Mouse (Mus musculus) CD4-positive, CD25-positive, alpha-beta regulatory T cell, adult 4 months (primary cell): Measurements from ENCODE around the gene a. TPM values are rescaled to one million over a fixed set of nuclear protein-coding genes. Genes with fewer than 3 reads are reported as not detected.

ENCODE experiments used
- ATAC-seq: one replicate; pipeline ENCODE4 v1.8.0; 2017
- polyA plus RNA-seq, 2 experiments: library from polyadenylated mRNA; unstranded; fragments of 100-300 nt; shearing (Covaris generic); gene quantifications; one replicate each; pipeline ENCODE4 v1.2.1; 2017

Gene a
- polyA plus RNA-seq, 2 experiments from 2014 or later, result not detected

DNA sequence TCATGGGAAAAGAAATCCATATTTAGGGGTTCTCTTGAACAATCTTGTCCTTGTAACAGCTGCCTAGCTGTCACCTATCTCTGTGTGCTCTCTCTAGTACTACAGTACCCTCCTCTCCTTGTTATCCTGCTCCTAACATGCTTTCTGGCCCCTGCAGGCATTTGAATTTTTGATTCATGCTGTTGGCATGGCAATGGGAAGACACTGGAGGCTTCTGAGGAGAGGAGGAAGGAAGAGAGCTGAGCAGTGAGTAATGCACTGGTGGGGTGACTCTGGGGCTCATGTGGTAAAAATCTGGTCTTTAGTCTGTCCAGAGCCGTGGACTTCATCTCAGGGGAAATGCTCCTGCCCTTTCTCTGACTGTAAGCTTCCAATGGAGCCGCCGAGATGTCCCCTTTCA, 5.9 kb upstream of the a start:
- ATAC-seq, result no peak

GRCm38 (mm10) chr2:154786187-154786586, 5.0 kb upstream of the a start:
- ATAC-seq, result no peak

DNA sequence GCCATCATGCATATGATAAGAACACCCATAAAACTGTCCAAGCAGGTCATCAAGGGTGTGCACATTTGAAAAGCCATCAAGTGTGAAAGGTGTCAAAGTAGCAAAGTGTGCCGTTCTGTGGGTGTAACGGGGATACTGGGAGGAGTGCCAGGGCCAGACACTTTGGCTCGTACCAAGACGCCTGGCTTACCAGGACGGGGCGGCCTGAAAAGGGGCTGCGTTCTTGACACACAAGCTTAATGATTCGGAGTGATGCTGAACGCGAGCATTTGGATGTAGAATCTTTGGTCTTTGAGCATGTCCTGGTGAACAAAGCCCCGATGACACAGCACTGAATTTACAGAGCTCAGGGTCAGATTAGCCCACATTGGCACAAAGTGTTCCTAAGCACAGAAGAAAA, 4.4 kb upstream of the a start:
- no peak for ATAC-seq

DNA sequence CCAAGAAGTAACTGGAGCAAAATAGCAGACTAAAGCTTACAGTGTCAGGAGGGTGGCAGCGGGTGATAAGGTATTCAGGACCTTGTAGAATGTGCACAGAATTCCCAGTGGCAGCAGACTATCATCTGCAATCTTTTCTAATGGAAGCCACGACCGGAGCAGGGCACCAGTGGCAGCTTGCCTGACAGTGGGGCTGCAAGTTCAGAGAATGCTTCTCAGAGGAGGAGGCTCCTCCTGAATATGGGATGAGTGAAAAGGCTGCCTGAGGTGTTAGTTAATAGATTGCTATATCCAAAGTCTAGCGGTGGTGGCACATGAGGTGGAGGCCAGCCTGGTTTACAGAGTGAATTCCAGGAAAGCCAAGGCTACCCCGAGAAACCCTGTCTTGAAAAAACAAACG, 1.8 kb upstream of the a start:
- no peak for ATAC-seq

GRCm38 (mm10) chr2:154789977-154790655, 1.1 kb upstream of the a start:
- no peak for ATAC-seq

GRCm38 (mm10) chr2:154791661-154792642, 750 bp downstream of the a start:
- peak; percentile 19 for ATAC-seq

GRCm38 (mm10) chr2:154803372-154803771, 12.2 kb downstream of the a start:
- ATAC-seq, result no peak

DNA sequence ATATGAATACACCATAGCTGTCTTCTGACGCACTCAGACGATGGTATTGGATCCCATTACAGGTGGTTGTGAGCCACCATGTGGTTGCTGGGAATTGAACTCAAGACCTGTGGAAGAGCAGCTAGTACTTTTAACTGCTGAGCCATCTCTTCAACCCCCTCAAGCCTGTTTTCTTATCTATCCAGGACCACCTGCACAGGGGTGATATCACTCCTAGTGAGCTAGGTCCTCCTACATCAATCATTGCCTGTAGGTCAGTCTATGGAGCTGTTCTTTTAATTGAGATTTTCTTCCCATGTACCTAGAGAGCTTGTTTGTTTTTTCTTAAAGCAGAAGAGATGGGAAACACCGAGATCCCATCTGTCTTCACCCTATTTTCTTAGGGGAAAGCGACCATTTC, 12.6 kb downstream of the a start:
- no peak for ATAC-seq

DNA sequence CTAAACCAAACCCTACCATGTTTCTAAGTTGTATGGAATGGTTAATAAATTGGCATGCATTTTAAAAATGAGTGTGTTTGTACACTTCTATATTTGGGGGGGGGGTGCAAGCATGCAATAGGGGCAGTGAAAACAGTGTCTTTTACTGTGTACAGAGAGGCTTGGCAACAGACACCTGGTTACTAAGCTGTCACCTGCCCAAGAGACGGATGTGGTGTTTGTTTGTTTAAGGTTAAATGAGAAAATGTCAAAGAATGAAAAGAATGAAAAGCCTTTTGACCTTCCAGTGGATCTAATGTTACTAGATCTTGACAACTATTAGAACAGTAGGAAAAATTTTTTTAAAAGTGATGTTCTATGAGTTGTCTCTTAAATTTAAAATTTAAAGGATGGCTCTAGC, 16.5 kb downstream of the a start:
- peak; percentile 53 for ATAC-seq

DNA sequence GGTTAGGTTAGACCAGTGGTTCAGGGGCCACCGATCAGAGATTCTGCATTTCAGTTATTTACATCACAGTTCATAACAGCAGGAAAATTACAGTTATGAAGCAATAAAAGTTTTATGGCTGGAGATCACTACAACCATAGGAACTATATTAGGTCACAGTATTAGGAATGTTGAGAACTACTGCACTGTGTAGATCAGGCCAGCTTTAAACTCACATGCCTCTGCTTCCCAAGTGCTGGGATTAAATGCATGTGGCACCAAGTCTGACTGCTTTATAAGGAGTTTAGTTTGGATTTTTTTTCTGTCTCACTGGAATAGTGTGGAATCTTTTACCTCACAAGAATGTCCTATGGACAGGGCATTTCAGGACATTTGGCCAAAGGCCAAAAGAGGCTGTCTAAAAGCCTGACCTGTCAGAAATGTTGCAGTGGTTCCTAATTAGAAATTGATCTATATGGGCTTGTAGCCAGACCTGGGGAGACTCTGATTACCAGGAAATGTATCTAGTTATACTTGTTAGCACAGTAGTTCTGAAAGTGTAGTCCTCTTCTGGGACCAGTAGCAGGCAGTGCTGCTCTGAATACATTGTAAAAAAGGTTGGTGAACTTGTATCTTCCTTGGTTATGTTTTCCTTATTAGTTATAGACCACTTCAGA, 18.0 kb downstream of the a start:
- ATAC-seq, result no peak

GRCm38 (mm10) chr2:154810821-154811220, 19.6 kb downstream of the a start:
- ATAC-seq, result no peak

- no peak for ATAC-seq
Measured at GRCm38 (mm10) chr2:154813426-154813825, 22.2 kb downstream of the a start.

DNA sequence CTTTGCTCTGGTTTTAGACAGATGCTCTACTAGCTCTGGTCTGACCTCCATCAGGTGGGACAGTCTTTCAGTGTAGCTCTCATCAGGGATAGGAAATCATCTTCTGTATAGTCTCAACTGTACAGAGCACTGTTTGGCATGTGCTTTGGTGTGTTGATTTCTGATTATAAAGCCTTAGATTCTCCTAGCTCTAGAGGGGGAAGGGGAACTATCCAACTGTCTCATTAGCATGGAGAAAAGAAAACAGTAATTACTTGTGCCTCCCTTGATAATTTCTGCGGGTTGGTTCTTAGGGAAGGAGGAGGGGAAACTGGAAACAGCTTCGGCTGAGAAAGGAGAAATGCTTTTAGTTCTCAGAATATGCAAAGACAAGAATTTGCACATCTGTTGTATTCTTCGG, 25.9 kb downstream of the a start:
- ATAC-seq, result no peak

DNA sequence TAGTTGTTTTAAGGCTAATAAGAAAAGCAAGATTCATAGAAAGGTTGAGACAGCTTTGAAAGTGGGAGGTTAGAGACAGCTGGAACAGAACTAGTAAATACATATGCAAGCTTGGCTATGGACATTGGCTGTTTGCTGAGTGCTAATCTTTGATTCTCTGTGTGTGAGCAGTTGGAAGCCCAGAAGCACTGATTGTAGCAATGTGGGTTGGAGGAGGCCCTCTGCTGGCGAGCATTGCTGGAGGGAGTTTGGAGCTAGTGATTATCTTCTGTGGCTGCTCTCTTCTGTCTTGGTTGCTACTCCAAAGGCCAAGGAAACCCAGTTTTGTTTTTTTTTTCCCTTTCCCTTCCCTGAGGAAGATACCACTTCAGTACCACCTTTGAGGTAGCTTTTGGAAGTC, 26.6 kb downstream of the a start:
- ATAC-seq, result no peak

GRCm38 (mm10) chr2:154818599-154818998, 27.4 kb downstream of the a start:
- ATAC-seq, result no peak

DNA sequence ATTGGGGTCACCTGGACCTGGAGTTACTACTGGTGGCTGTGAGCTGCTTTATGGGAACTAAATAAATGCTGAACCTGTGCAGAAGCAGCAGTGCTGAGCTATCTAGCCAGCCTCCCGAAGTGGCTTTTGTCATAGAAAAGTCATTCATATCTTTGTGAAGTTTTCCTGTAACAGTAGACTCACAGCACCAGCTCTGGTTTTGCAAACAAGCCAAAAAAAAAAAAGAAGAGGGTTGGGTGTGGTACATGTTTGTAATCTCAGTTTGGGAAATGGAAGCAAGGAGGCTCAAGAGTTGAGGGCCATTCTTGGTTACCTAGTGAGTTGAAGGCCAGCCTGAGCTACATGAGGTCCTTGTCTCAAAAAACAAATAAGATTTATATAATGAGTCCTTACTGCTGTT, 29.1 kb downstream of the a start:
- no peak for ATAC-seq

DNA sequence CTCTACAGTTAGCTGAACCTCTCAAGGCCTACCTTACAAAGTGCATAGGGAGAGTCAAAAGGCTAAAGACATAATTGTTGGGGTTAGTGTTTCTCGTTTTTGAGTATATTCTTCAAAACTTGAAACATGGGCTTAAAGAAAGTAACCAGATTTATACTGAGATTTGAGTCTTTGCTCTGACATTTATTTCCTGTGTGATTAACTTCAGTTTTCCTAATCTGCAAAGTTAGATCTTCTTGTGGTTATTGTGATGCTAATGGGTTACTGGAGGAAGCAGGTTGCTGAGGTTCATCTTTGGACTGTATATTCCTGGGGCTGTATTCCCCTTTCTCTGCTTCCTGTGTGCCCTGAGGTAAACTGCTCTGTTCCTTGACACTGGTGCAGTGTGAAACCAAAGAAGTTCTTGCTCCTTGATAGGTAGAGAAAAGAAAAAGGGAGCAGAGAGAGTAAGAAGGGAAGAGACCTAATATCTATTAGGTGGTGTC, 34.9 kb downstream of the a start:
- ATAC-seq, result peak; percentile 65

DNA sequence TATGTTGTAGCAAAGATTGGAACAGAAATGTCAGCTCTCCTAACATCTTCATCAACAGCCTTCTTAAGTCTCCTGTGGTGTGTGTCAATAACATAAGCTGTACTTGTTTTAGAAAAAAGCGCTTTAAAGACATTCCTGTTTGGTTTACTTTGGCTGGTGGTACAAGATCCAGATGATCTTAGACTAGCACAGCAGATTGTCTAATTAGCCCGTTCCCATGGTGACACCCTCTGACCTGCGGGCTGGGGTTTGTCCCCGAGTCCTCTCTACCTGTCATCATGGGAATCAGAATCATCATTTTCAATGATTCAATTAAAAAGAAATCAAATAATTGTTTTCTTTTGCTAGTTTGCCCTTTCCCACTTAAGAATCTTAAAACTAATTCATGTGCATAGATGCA, 36.3 kb downstream of the a start:
- no peak for ATAC-seq

- ATAC-seq, result no peak
Measured at GRCm38 (mm10) chr2:154832471-154832870, 41.3 kb downstream of the a start.

- ATAC-seq, result no peak
Measured at GRCm38 (mm10) chr2:154834149-154834865, 43.1 kb downstream of the a start.

GRCm38 (mm10) chr2:154836537-154836936, 45.3 kb downstream of the a start:
- ATAC-seq, result peak; percentile 78

DNA sequence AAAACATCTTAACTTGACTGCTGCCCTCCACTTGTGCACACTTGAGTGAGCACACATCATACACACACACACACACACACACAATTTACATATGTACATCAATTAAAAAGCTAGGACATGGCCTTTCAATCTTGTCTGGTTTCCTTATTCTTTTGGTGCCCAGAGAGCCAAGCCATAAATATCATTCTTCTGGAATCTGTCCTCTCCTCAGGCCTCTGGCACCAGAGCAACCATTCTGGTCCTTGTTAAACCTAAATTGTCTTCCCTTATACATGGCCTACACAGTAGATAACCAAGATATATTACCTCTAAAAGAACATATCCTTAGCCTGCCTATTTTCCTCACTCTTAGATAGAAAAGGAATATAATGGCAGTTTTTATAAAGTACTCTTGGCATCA, 56.9 kb downstream of the a start:
- ATAC-seq, result no peak

DNA sequence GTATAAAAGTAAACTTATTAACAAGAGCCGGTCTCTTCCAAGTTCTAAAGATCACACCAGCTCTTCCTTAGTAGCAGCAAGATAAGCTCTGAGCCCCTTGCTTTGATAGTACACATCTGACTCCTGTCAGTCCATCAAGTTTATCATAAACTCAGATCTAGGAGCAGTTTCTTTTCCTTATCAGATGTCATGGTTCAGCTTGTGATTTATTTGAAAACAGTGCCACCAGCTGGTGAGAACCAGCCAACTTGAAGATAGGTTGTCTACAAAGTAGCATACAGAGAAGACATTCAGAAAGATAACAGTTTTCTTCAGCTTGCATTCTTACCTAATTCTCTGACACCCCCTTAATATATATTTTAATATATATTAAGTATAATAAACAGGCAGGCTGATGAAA, 64.2 kb downstream of the a start:
- ATAC-seq, result peak; percentile 74
